Mouse (Mus musculus): ENCODE results near the gene Fxr1. TPM values are rescaled to one million over a fixed set of nuclear protein-coding genes. Genes with fewer than 3 reads are reported as not detected.

The Fxr1 gene
- polyA plus RNA-seq, 1 experiment from 2014 or later: 46.3 TPM

GRCm38 (mm10) chr3:34008191-34008590 lies 11.6 kb upstream of the Fxr1 start:
- no peaks in the 10 kb centered on the region for H3K27me3 ChIP-seq (ENCODE audit: insufficient read depth, low read length)
- no peaks in the 10 kb centered on the region for H3K36me3 ChIP-seq (ENCODE audit: insufficient read depth, low read length)
- no peaks in the 10 kb centered on the region for H3K9me3 ChIP-seq (replicated peaks; ENCODE audit: low read length)
- no peak overlapping the region for H3K4me3 ChIP-seq (replicated peaks; ENCODE audit: low read depth, low read length)
- no peaks in the 10 kb centered on the region for H3K4me1 ChIP-seq (replicated peaks; ENCODE audit: insufficient read depth, low read length)
- H3K9ac ChIP-seq (ENCODE audit: low read depth, low read length): no peak overlapping the region
- no peak overlapping the region for H3K27ac ChIP-seq
- no peak overlapping the region for H3K4me2 ChIP-seq (ENCODE audit: low read length)
- no peak for TF ChIP-seq CTCF (IDR thresholded peaks at IDR 0.05; ENCODE audit: low read depth)
- ATAC-seq (replicated peaks; ENCODE audit: low FRiP score, low read depth) (no peak), DNase-seq (ENCODE audit: low spot score) (no peak)
- WGBS: 63% methylated on average over 6 of the region's 6 CpGs

DNA sequence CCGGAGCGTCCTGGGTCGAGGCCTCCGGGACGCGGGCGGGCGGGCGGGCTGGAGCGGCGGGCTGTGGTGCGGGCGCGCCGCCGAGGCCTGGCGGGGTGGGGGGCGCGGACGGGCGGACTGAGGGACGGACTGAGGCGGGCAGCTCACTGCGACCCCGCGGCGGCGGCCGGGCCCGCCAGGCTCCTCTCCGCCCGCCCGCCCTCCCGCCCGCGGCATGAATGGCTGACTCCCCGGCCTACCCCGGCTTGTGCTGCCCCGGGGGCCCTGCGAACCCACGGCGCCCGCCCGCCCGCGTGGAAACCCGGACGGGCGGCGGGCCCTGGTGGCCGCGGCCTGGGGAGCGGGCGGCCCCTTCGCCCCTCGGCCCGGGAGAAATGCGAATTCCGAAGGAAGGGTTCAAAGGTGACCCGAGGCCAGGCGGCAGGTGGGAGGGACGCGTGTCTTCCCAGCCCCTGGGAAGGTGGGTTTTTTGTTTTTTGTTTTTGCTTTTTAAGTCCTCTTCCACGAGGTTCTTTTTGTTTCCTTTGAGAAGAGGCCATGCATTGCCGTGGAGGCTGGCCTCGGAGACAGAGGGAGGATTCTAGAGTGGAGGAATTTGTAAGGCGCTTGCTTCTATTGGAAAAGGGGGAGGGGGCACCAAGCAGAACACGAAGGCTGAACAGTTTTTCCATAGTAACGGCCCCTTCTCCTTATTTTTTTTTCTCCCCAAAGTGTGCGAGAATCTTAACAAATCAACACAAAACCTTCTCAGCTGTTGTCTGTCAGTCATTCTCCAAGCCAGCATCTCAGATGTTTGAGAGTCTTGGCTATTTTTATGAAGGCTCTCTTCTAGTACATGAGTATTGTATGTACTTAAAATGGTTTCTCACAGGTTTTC lies 877 bp downstream of the Fxr1 start:
- no peak for TF ChIP-seq CTCF (IDR thresholded peaks at IDR 0.05; ENCODE audit: low read depth)
- H3K36me3 ChIP-seq (ENCODE audit: insufficient read depth, low read length): no peaks in the 10 kb centered on the region
- no peaks in the 10 kb centered on the region for H3K9me3 ChIP-seq (replicated peaks; ENCODE audit: low read length)
- WGBS: under 1% methylated on average over 57 of the region's 70 CpGs
- no peaks in the 10 kb centered on the region for H3K27me3 ChIP-seq (ENCODE audit: insufficient read depth, low read length)
- ATAC-seq (replicated peaks; ENCODE audit: low FRiP score, low read depth) (no peak; the same call in none of the 2 replicates), DNase-seq (ENCODE audit: low spot score) (peak; percentile 28)
- peaks cover 8% of the 10 kb centered on the region for H3K4me1 ChIP-seq (replicated peaks; ENCODE audit: insufficient read depth, low read length)
- H3K9ac ChIP-seq (ENCODE audit: low read depth, low read length): peak overlapping the region; percentile 90
- H3K4me3 ChIP-seq (replicated peaks; ENCODE audit: low read depth, low read length): peak overlapping the region; percentile 82
- peak overlapping the region; percentile 81 for H3K4me2 ChIP-seq (ENCODE audit: low read length)
- H3K27ac ChIP-seq: peak overlapping the region; percentile 91

- Histone ChIP-seq H3K9ac (ENCODE audit: low read depth, low read length) (0 out of 2 replicates have a peak overlapping the region, but pooled peaks have one; percentile 90), H3K36me3 (ENCODE audit: insufficient read depth, low read length) (no peaks in the 10 kb centered on the region), H3K9me3 (replicated peaks; ENCODE audit: low read length) (no peaks in the 10 kb centered on the region), H3K4me1 (replicated peaks; ENCODE audit: insufficient read depth, low read length) (peaks cover 8% of the 10 kb centered on the region), H3K27me3 (ENCODE audit: insufficient read depth, low read length) (no peaks in the 10 kb centered on the region), H3K4me3 (replicated peaks; ENCODE audit: low read depth, low read length) (peak overlapping the region; percentile 82), H3K27ac (no peak overlapping the region), H3K4me2 (ENCODE audit: low read length) (peak overlapping the region; percentile 81)
- 61% methylated on average over 4 of the region's 4 CpGs for WGBS
- TF ChIP-seq CTCF (IDR thresholded peaks at IDR 0.05; ENCODE audit: low read depth): no peak
- ATAC-seq (replicated peaks; ENCODE audit: low FRiP score, low read depth) (no peak), DNase-seq (ENCODE audit: low spot score) (no peak)
These were observed 1.6 kb downstream of the Fxr1 start for GRCm38 (mm10) chr3:34021259-34021828.

- no peaks in the 10 kb centered on the region for H3K4me1 ChIP-seq (replicated peaks; ENCODE audit: insufficient read depth, low read length)
- H3K9me3 ChIP-seq (replicated peaks; ENCODE audit: low read length): no peaks in the 10 kb centered on the region
- no peak overlapping the region for H3K9ac ChIP-seq (ENCODE audit: low read depth, low read length)
- no peak overlapping the region for H3K4me3 ChIP-seq (replicated peaks; ENCODE audit: low read depth, low read length)
- H3K36me3 ChIP-seq (ENCODE audit: insufficient read depth, low read length): no peaks in the 10 kb centered on the region
- ATAC-seq (replicated peaks; ENCODE audit: low FRiP score, low read depth) (no peak), DNase-seq (ENCODE audit: low spot score) (no peak)
- TF ChIP-seq CTCF (IDR thresholded peaks at IDR 0.05; ENCODE audit: low read depth): no peak
- no peak overlapping the region for H3K27ac ChIP-seq
- no peak overlapping the region for H3K4me2 ChIP-seq (ENCODE audit: low read length)
- H3K27me3 ChIP-seq (ENCODE audit: insufficient read depth, low read length): no peaks in the 10 kb centered on the region
These were observed 9.2 kb downstream of the Fxr1 start for GRCm38 (mm10) chr3:34028935-34029334.

DNA sequence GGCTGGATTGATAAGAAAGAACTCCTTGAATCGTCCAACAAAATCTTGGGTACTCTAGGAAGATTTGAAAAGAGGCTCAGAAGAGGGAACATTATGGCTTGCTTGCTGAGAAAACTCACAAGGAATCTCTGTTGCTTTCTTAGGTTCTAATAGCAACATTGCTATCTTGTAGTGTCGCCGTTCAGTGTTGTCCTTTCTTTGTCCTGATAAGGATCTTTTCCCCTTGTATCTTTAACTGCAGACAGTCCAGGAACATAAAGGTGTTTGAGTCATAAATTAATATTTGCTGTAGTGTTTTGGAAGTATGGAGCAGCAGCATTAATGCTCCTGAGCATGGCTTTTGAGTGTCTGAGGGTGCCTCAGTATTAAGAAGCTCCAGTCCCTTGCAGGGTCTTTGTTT lies 10.9 kb downstream of the Fxr1 start:
- Histone ChIP-seq H3K4me2 (ENCODE audit: low read length) (no peak overlapping the region), H3K27me3 (ENCODE audit: insufficient read depth, low read length) (no peaks in the 10 kb centered on the region), H3K27ac (no peak overlapping the region), H3K4me1 (replicated peaks; ENCODE audit: insufficient read depth, low read length) (no peaks in the 10 kb centered on the region), H3K4me3 (replicated peaks; ENCODE audit: low read depth, low read length) (no peak overlapping the region), H3K9ac (ENCODE audit: low read depth, low read length) (no peak overlapping the region), H3K9me3 (replicated peaks; ENCODE audit: low read length) (no peaks in the 10 kb centered on the region), H3K36me3 (ENCODE audit: insufficient read depth, low read length) (no peaks in the 10 kb centered on the region)
- DNase-seq (ENCODE audit: low spot score): no peak
- 75% methylated on average over 3 of the region's 3 CpGs for WGBS
- TF ChIP-seq CTCF (IDR thresholded peaks at IDR 0.05; ENCODE audit: low read depth): no peak
- ATAC-seq (replicated peaks; ENCODE audit: low FRiP score, low read depth): no peak

- DNase-seq (ENCODE audit: low spot score) (no peak), ATAC-seq (replicated peaks; ENCODE audit: low FRiP score, low read depth) (no peak)
- no peak for TF ChIP-seq CTCF (IDR thresholded peaks at IDR 0.05; ENCODE audit: low read depth)
- 71% methylated on average over 3 of the region's 3 CpGs for WGBS
- Histone ChIP-seq H3K4me3 (replicated peaks; ENCODE audit: low read depth, low read length) (no peak overlapping the region), H3K4me2 (ENCODE audit: low read length) (no peak overlapping the region), H3K9ac (ENCODE audit: low read depth, low read length) (no peak overlapping the region), H3K36me3 (ENCODE audit: insufficient read depth, low read length) (no peaks in the 10 kb centered on the region), H3K9me3 (replicated peaks; ENCODE audit: low read length) (no peaks in the 10 kb centered on the region), H3K27me3 (ENCODE audit: insufficient read depth, low read length) (no peaks in the 10 kb centered on the region), H3K27ac (no peak overlapping the region), H3K4me1 (replicated peaks; ENCODE audit: insufficient read depth, low read length) (no peaks in the 10 kb centered on the region; the same call in 1 of the 2 replicates)
These were observed 14.1 kb downstream of the Fxr1 start for GRCm38 (mm10) chr3:34033720-34034364.
